Mouse (Mus musculus) limb, embryonic 10.5 days (tissue): ENCODE measurements around the gene Fbf1. TPM values are rescaled to one million over a fixed set of nuclear protein-coding genes. Genes with fewer than 3 reads are reported as not detected.

ENCODE experiments used
- DNase-seq: peaks from one replicate; pipeline ENCODE4 v3.0.0-alpha.2; 2017; ENCODE audit warnings: low spot score
- H3K27ac ChIP-seq: fragments of 300-500 bp; sonication (generic); 2 replicates; pipeline ENCODE4 v1.5.1; 2016; ENCODE audit warnings: mild to moderate bottlenecking
- H3K27me3 ChIP-seq: fragments of 300-500 bp; sonication (generic); 2 replicates; pipeline ENCODE4 v1.6.1; 2016; ENCODE audit warnings: low read depth, mild to moderate bottlenecking; ENCODE audit not compliant: poor library complexity, severe bottlenecking
- H3K36me3 ChIP-seq: fragments of 300-500 bp; sonication (generic); 2 replicates; pipeline ENCODE4 v1.6.1; 2016; ENCODE audit warnings: mild to moderate bottlenecking, moderate library complexity
- H3K4me1 ChIP-seq: fragments of 300-500 bp; sonication (generic); 2 replicates; pipeline ENCODE4 v1.6.1; 2016
- H3K4me3 ChIP-seq: fragments of 300-500 bp; sonication (generic); 2 replicates; pipeline ENCODE4 v1.5.1; 2016; ENCODE audit warnings: mild to moderate bottlenecking, moderate library complexity
- H3K9me3 ChIP-seq: fragments of 300-500 bp; sonication (generic); replicated peaks from 2 replicates; pipeline ENCODE4 v1.6.1; 2016; ENCODE audit warnings: mild to moderate bottlenecking
- WGBS: fragments of 180-500 bp; shearing (Covaris S2); methylation state at CpG from one replicate; pipeline ENCODE4 v1.1.7; 2016; 5-methylcytosine and 5-hydroxymethylcytosine counted together
- polyA plus RNA-seq: library from polyadenylated mRNA; unstranded; fragments of >200 nt; fragmentation: Nextera tagmentation; extraction: Ambion mirVana; gene quantifications from 2 replicates; pipeline ENCODE4 v1.2.1, GENCODE M21; 2016

Gene Fbf1
- polyA plus RNA-seq, 1 experiment from 2014 or later: 56.8 TPM

DNA sequence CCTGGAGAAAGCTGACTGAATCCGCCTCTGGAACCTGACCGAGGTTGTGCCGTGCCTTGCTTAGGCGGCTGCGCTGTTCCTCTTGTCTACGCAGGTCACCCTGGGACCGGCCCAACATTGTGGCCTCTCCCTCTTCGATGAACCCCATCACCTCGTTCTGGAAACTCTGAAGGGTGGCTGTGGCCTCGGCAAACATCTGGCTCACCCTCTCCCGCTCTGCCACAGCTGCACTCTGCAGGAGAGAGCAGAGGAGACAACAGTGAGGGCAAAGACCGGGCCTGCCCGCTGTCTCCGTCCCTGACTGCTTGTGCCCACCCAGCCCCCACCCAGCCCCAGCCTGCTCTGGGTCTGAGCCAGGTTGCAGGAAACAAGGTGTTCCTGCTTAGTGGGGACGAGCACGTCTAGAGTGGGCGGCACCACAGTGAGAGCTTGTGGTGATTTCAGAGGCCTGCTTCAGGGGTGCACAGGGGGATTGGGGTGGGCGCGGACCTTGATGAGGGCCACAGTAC is 60.1 kb downstream of the Fbf1 start:
- H3K36me3 ChIP-seq: no peaks in the 10 kb centered on the region
- WGBS: 9% methylated on average over 19 of the region's 19 CpGs
- H3K4me1 ChIP-seq: peaks cover 65% of the 10 kb centered on the region
- peaks cover 81% of the 10 kb centered on the region for H3K27me3 ChIP-seq
- H3K9me3 ChIP-seq: no peaks in the 10 kb centered on the region
- no peak for DNase-seq
- peak overlapping the region; percentile 31 for H3K4me3 ChIP-seq
- peak overlapping the region; percentile 44; the same call in 1 of the 2 replicates for H3K27ac ChIP-seq

DNA sequence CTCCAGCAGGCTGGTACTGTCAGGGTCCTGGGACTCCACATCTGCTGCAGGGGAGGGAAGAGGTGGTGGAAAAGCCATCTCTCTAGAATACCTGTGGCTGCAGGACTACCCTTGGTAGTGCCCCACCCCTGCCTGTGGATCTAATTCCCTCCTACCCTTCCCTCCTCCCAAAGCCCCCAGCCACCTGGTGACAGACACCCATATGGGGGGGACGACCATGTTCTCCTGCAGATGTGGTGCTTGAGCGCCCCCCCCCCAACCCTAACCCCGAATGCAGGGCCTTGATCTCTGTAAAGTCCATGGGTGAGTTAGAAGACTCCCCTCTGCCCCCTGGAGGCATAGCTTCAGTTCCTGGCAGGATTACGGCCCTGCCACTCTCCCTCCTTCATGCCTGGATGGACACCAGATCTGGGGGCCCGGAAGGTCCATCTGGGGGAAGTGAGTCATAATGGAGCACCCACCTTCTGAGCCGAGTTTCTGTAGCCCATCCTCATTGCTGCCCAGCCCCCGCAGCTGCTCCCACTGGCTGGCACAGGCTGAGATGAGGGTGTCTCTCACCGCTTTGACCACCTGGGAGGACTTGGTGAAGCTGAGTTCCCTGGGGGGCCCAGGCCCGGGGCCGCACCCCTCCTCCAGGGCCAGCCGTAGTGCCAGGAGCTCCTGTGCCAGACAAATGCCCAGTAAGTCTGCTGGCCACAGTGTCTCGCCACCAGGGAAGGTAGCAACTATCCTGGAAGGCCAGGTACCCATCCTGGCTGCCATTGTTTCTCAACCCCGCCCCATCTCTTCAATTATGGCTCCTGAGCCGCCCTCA is 60.8 kb downstream of the Fbf1 start:
- DNase-seq: no peak
- 21% methylated on average over 14 of the region's 14 CpGs for WGBS
- H3K4me3 ChIP-seq: peak overlapping the region; percentile 31
- no peaks in the 10 kb centered on the region for H3K9me3 ChIP-seq
- H3K4me1 ChIP-seq: peaks cover 67% of the 10 kb centered on the region
- H3K36me3 ChIP-seq: no peaks in the 10 kb centered on the region
- peaks cover 74% of the 10 kb centered on the region for H3K27me3 ChIP-seq
- 0 out of 2 replicates have a peak overlapping the region, but pooled peaks have one; percentile 44 for H3K27ac ChIP-seq

DNA sequence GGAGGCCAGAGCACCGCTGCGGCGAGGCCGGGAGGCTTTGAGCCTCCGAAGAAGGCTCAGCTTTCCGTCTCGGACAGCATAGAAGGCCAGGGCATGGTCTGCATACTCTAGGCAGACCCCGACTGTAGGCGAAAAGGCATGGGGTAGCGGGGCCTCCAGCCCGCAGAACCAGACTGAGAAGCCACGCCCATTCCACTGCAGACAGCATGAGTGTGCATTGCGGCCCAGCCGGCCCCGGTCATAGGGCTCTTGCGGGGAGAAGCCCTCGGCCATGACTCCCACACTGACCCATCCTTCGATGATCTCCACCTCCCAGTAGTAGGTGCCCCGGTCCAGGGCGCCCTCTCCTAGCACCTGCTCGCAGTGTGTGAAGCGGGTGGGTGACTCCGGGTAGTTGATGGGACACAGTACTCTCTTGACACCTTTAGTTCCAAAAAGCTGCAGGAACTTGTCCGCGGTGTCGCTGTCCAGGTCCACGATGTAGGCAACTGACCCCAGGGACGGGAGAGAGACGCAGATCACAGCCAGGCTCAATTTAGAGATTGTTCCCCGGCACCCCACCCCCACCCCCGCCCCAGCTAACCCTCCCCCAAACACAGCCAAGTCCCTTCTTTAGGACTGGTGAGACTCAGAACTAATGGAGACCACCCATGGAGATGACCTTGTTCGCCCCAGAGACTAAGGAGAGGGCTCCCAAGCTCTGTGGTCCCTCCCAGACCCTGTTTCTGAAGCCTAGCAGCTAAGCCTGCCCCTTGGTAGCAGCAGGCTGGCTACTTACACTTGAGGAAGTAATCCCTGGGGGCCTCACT is 61.6 kb downstream of the Fbf1 start:
- DNase-seq: peak; percentile 69
- Histone ChIP-seq H3K36me3 (no peaks in the 10 kb centered on the region), H3K27me3 (peaks cover 66% of the 10 kb centered on the region), H3K4me3 (peak overlapping the region; percentile 22), H3K4me1 (peaks cover 76% of the 10 kb centered on the region), H3K27ac (peak overlapping the region; percentile 66), H3K9me3 (no peaks in the 10 kb centered on the region)
- WGBS: 27% methylated on average over 32 of the region's 32 CpGs

DNA sequence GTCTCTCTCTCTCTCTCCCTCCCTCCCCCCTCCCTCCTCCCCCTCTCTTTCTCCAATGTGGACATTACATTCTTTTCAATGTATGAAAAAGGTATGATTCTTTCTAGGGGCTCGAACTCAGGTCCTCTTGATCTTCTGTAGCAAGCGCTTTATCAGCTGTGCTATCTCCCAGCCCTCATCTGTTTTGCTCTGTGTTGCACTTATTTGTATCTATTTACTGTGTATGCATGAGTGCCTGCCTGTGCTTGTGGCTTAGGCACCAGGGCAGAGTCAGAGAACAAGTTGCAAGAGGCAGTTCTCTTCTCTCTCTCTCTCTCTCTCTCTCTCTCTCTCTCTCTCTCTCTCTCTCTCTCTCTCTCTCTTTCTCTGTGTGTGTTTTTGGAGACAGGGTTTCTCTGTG is 62.9 kb downstream of the Fbf1 start:
- no peak overlapping the region for H3K4me3 ChIP-seq
- H3K4me1 ChIP-seq: peaks cover 72% of the 10 kb centered on the region
- no peaks in the 10 kb centered on the region for H3K9me3 ChIP-seq
- H3K27ac ChIP-seq: no peak overlapping the region
- H3K36me3 ChIP-seq: no peaks in the 10 kb centered on the region
- DNase-seq: no peak
- 91% methylated on average over 2 of the region's 2 CpGs for WGBS
- peaks cover 53% of the 10 kb centered on the region for H3K27me3 ChIP-seq

DNA sequence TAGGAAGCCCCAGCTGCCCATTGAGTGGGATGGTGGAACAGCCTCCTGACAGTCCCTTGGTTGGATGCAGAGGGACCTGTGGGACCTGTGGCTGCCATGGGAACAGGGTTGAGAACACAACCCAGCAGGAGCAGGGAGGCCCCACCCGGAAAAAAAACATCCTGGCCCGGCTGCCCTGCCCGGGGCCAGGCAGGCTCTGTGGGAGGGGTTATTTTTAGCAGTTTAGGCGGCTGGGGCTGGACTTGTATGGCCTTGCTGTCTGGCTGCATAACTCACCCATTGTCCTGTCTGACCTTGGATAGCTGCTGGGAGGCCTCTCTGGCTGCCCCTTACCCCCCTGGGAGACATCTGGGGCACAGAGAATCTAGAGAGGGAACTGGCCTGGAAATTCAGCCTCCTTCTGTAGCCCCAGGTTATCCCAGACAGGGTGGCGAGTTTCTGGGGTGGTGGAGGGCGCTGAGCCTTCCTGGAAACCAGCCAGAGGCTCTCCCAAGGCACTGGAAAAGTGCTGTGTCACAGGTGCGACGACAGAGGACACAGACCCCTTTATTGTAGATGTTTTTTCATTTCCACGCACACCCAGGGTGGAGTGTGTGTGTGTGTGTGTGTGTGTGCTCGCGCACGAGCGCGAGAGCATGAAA is 63.8 kb downstream of the Fbf1 start:
- Histone ChIP-seq H3K4me3 (0 out of 2 replicates have a peak overlapping the region, but pooled peaks have one; percentile 8), H3K27me3 (peaks cover 44% of the 10 kb centered on the region), H3K9me3 (no peaks in the 10 kb centered on the region), H3K36me3 (no peaks in the 10 kb centered on the region), H3K4me1 (peaks cover 65% of the 10 kb centered on the region), H3K27ac (peak overlapping the region; percentile 79)
- DNase-seq: peak; percentile 52
- WGBS: 53% methylated on average over 14 of the region's 14 CpGs

DNA sequence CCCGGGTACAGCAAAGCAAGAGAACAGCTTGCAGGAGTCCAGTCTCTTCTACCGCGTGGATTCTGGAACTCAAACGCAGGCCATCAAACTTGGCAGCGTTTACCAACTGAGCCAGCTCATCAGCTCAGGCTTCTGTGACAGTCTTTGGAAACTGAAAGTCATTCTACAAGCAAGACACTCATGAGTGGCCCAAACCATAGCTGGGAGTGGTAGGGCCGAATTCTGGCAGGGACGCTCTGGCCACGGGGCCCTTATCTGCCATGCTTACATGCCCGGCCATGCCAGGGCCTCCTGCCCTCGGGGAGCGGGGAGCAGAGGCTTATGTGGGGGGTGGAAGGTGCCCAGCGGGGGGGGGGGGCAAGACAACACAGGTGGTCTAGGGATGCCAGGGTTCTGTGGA is 64.4 kb downstream of the Fbf1 start:
- WGBS: 86% methylated on average over 12 of the region's 12 CpGs

DNA sequence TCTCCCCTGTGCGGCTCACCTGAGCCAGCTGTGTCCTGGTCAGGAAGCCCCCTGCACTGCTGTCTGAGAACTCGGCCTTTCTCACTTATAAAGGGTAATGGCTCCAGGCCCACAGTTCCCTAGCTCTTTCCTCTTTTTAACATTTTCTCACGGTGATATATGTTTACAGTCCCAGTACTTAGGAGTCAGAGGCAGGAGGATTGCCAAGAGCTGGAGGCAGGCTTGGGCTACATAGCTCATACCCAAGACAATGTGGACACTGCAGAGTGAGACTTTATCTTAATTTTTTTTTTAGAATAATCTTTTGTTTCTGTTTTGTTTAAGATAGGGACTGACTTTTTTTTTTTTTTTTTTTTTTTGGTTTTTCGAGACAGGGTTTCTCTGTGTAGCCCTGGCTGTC is 65.5 kb downstream of the Fbf1 start:
- Histone ChIP-seq H3K27me3 (peaks cover 27% of the 10 kb centered on the region), H3K4me3 (no peak overlapping the region), H3K4me1 (peaks cover 55% of the 10 kb centered on the region), H3K27ac (peak overlapping the region; percentile 80), H3K36me3 (no peaks in the 10 kb centered on the region), H3K9me3 (no peaks in the 10 kb centered on the region)
- 69% methylated on average over 3 of the region's 4 CpGs for WGBS
- DNase-seq: no peak

More for the DNA sequence above, 64.4 kb downstream of the Fbf1 start:
- Histone ChIP-seq H3K36me3 (no peaks in the 10 kb centered on the region), H3K4me1 (peaks cover 65% of the 10 kb centered on the region), H3K27me3 (peaks cover 38% of the 10 kb centered on the region), H3K9me3 (no peaks in the 10 kb centered on the region), H3K4me3 (0 out of 2 replicates have a peak overlapping the region, but pooled peaks have one; percentile 8), H3K27ac (peak overlapping the region; percentile 79)
- DNase-seq: no peak

DNA sequence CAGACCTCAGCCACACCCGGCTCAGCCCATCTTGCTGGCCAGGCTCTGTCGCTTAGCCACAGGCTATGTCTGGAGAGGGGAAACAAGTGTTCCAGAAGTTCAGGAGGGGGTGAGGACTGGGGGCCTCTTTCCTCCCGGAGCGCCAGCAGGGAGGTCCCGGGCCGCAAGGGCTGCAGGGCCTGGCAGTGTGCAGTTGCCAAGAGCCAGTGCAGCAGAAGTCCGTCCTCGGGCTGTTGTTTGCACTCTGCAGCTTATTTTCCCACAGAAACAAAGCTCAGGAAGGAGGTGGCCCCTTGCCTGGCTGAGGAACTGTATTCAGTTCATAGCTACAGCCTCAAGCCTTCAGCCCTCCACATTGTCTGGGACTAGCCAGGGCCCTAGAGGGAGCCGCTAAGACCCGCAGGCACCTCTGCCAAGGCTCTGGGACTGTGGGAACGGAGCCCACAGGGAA is 66.0 kb downstream of the Fbf1 start:
- Histone ChIP-seq H3K4me3 (0 out of 2 replicates have a peak overlapping the region, but pooled peaks have one; percentile 3), H3K4me1 (peaks cover 50% of the 10 kb centered on the region)
- 63% methylated on average over 11 of the region's 11 CpGs for WGBS

DNA sequence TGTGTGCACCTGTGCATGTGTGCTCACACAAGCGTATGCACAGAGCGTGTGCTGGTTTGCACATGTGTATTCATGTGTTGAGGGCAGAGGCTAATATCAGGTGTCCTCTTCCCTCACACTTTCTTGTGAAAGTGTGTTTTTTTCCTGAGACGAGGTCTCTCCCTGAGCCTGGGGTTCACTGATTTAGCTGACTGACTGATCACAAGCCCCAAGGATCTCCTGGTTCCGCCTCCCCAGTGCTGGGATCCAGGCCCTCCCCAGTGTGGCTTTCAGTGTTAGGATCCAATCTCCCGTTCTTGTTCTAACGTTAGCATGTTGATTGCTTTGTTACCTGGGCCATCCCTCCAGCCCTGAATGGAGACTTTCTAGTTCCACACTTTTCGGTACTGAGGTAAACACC is 67.1 kb downstream of the Fbf1 start:
- DNase-seq: no peak

More for the DNA sequence above, 66.0 kb downstream of the Fbf1 start:
- Histone ChIP-seq H3K27ac (peak overlapping the region; percentile 80), H3K27me3 (peaks cover 22% of the 10 kb centered on the region), H3K36me3 (no peaks in the 10 kb centered on the region), H3K9me3 (no peaks in the 10 kb centered on the region)
- no peak for DNase-seq

DNA sequence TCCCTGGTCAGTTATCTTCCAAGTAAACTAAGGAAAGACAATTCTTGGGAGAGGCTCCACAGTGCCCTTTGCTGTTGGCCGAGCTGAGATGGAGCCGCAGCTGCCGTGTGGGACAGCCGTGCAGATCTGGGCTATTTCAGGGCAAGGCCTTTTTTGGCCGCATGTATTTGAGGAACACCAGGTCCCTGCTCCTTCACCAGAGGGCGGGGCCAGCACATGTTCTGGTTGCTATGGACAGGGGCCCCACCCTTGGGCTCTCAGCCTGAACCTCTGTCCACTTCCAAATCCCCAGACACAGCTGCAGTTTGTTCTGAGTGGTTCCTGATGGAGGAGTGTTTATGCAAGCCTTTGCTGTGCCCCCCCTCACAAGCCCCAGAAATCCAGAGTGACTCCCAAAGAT is 67.6 kb downstream of the Fbf1 start:
- peak overlapping the region; percentile 11; the same call in 1 of the 2 replicates for H3K27ac ChIP-seq
- H3K27me3 ChIP-seq: peaks cover 6% of the 10 kb centered on the region
- 78% methylated on average over 6 of the region's 6 CpGs for WGBS
- H3K4me3 ChIP-seq: no peak overlapping the region
- H3K4me1 ChIP-seq: peaks cover 38% of the 10 kb centered on the region
- no peaks in the 10 kb centered on the region for H3K36me3 ChIP-seq
- no peaks in the 10 kb centered on the region for H3K9me3 ChIP-seq
- DNase-seq: no peak

More for the DNA sequence above, 67.1 kb downstream of the Fbf1 start:
- H3K4me1 ChIP-seq: peaks cover 39% of the 10 kb centered on the region
- H3K27me3 ChIP-seq: peaks cover 11% of the 10 kb centered on the region
- 86% methylated on average over 7 of the region's 7 CpGs for WGBS
- peak overlapping the region; percentile 80; the same call in 1 of the 2 replicates for H3K27ac ChIP-seq
- no peaks in the 10 kb centered on the region for H3K36me3 ChIP-seq
- no peaks in the 10 kb centered on the region for H3K9me3 ChIP-seq
- no peak overlapping the region for H3K4me3 ChIP-seq

DNA sequence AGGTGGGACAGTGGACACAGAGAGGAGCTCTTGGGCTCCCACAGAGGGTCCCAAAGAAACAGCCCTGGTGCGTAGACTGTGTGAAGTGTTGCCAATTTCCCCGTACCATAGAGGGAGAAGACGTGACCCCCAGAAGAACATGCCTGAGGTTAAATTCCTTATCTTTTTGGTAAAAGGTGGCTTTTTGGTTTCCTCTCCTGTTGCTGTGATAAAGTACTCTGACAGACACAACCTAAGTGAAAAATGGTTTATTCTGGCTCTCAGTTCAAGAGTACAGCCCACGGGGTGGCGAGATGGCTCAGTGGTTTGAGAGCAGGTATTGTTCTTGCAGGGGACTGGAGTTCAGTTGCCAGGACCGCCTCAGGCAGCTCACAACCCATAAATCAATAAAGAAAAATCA is 68.5 kb downstream of the Fbf1 start:
- 96% methylated on average over 6 of the region's 6 CpGs for WGBS
- Histone ChIP-seq H3K4me1 (peaks cover 35% of the 10 kb centered on the region), H3K36me3 (no peaks in the 10 kb centered on the region), H3K27ac (peak overlapping the region; percentile 5; the same call in 1 of the 2 replicates), H3K9me3 (no peaks in the 10 kb centered on the region), H3K4me3 (no peak overlapping the region), H3K27me3 (no peaks in the 10 kb centered on the region; the same call in 1 of the 2 replicates)
- DNase-seq: no peak

DNA sequence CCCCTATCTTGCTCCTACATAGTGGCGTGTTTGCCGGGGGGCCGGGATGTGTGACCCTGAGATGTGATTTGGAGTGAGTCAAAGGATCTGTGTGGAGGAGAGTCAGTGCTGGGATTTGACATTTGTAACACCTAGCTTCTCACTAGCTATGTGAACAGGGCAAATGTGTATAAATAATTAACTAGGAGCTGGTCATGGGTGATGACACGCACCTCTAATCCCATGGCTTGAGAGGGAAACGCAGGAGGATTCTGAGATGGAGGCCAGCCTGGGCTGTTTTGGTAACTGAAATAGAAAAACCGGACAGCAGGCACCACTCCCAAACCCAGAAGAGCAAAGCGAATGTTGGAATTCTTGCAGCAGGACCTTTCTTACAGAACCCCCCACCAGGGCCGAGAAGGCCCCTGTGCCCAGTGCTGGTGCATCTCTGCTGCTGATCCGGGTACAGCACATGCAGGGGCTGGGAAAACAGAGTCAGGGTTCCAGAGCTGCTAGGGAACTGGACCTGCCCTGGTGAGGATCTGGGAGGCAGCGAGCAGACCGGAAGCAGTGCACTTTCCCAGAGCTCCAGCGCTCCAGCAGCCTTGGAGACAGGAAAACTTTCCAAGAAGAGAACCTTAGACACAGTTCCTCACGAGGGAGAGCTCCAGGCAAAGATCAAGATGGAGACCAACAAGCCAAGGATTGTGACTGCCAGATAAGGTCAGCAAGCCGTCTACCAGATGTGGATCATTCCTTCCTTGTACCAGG is 69.1 kb downstream of the Fbf1 start:
- no peak for DNase-seq
- no peaks in the 10 kb centered on the region for H3K9me3 ChIP-seq
- WGBS: 79% methylated on average over 14 of the region's 14 CpGs
- no peak overlapping the region for H3K4me3 ChIP-seq
- no peaks in the 10 kb centered on the region for H3K36me3 ChIP-seq
- no peaks in the 10 kb centered on the region for H3K27me3 ChIP-seq
- peaks cover 29% of the 10 kb centered on the region for H3K4me1 ChIP-seq
- H3K27ac ChIP-seq: peak overlapping the region; percentile 5
